Mouse (Mus musculus): ENCODE results near the gene Acp2. TPM values are rescaled to one million over a fixed set of nuclear protein-coding genes. Genes with fewer than 3 reads are reported as not detected.

Gene Acp2
- polyA plus RNA-seq, 1 experiment: 14.5 TPM

GRCm38 (mm10) chr2:91198888-91199287 is 3.8 kb upstream of the Acp2 start:
- Histone ChIP-seq H3K27ac (ENCODE audit: insufficient read depth, low read length) (no peak overlapping the region), H3K4me3 (ENCODE audit: low read depth, low read length) (no peak overlapping the region), H3K36me3 (ENCODE audit: control insufficient read depth, insufficient read depth, low read length, poor library complexity, severe bottlenecking) (no peaks in the 10 kb centered on the region), H3K9me3 (replicated peaks; ENCODE audit: control insufficient read depth, insufficient read depth, low read length, poor library complexity, severe bottlenecking) (no peaks in the 10 kb centered on the region), H3K4me1 (ENCODE audit: control insufficient read depth, insufficient read depth, low read length) (no peaks in the 10 kb centered on the region), H3K9ac (ENCODE audit: low read depth, poor library complexity, severe bottlenecking) (no peak overlapping the region), H3K27me3 (ENCODE audit: control insufficient read depth, insufficient read depth, low read length, poor library complexity, severe bottlenecking) (no peaks in the 10 kb centered on the region)
- TF ChIP-seq EP300 (IDR thresholded peaks at IDR 0.05; ENCODE audit: insufficient read depth, low read depth, low read length) (no peak), POLR2A (IDR thresholded peaks at IDR 0.05; ENCODE audit: insufficient read depth, low read length) (no peak), CTCF (IDR thresholded peaks at IDR 0.05; ENCODE audit: low read depth, low read length) (no peak)

- no peaks in the 10 kb centered on the region for H3K9me3 ChIP-seq (replicated peaks; ENCODE audit: control insufficient read depth, insufficient read depth, low read length, poor library complexity, severe bottlenecking)
- peaks cover 6% of the 10 kb centered on the region for H3K36me3 ChIP-seq (ENCODE audit: control insufficient read depth, insufficient read depth, low read length, poor library complexity, severe bottlenecking)
- H3K27ac ChIP-seq (ENCODE audit: insufficient read depth, low read length): no peak overlapping the region
- H3K4me3 ChIP-seq (ENCODE audit: low read depth, low read length): peak overlapping the region; percentile 88
- TF ChIP-seq EP300 (IDR thresholded peaks at IDR 0.05; ENCODE audit: insufficient read depth, low read depth, low read length) (no peak), CTCF (IDR thresholded peaks at IDR 0.05; ENCODE audit: low read depth, low read length) (no peak), POLR2A (IDR thresholded peaks at IDR 0.05; ENCODE audit: insufficient read depth, low read length) (no peak)
- no peaks in the 10 kb centered on the region for H3K4me1 ChIP-seq (ENCODE audit: control insufficient read depth, insufficient read depth, low read length)
- H3K9ac ChIP-seq (ENCODE audit: low read depth, poor library complexity, severe bottlenecking): peak overlapping the region; percentile 65
- H3K27me3 ChIP-seq (ENCODE audit: control insufficient read depth, insufficient read depth, low read length, poor library complexity, severe bottlenecking): no peaks in the 10 kb centered on the region
These were observed 429 bp downstream of the Acp2 start for GRCm38 (mm10) chr2:91202972-91203656.

GRCm38 (mm10) chr2:91206254-91206775 is 3.6 kb downstream of the Acp2 start:
- no peaks in the 10 kb centered on the region for H3K27me3 ChIP-seq (ENCODE audit: control insufficient read depth, insufficient read depth, low read length, poor library complexity, severe bottlenecking)
- TF ChIP-seq EP300 (IDR thresholded peaks at IDR 0.05; ENCODE audit: insufficient read depth, low read depth, low read length) (no peak), CTCF (IDR thresholded peaks at IDR 0.05; ENCODE audit: low read depth, low read length) (no peak), POLR2A (IDR thresholded peaks at IDR 0.05; ENCODE audit: insufficient read depth, low read length) (no peak)
- no peak overlapping the region for H3K4me3 ChIP-seq (ENCODE audit: low read depth, low read length)
- no peaks in the 10 kb centered on the region for H3K9me3 ChIP-seq (replicated peaks; ENCODE audit: control insufficient read depth, insufficient read depth, low read length, poor library complexity, severe bottlenecking)
- H3K36me3 ChIP-seq (ENCODE audit: control insufficient read depth, insufficient read depth, low read length, poor library complexity, severe bottlenecking): peaks cover 25% of the 10 kb centered on the region
- H3K27ac ChIP-seq (ENCODE audit: insufficient read depth, low read length): no peak overlapping the region
- H3K9ac ChIP-seq (ENCODE audit: low read depth, poor library complexity, severe bottlenecking): no peak overlapping the region
- H3K4me1 ChIP-seq (ENCODE audit: control insufficient read depth, insufficient read depth, low read length): no peaks in the 10 kb centered on the region

GRCm38 (mm10) chr2:91213311-91213710 is 10.6 kb downstream of the Acp2 start:
- H3K9ac ChIP-seq (ENCODE audit: low read depth, poor library complexity, severe bottlenecking): no peak overlapping the region
- no peaks in the 10 kb centered on the region for H3K27me3 ChIP-seq (ENCODE audit: control insufficient read depth, insufficient read depth, low read length, poor library complexity, severe bottlenecking)
- no peaks in the 10 kb centered on the region for H3K9me3 ChIP-seq (replicated peaks; ENCODE audit: control insufficient read depth, insufficient read depth, low read length, poor library complexity, severe bottlenecking)
- H3K27ac ChIP-seq (ENCODE audit: insufficient read depth, low read length): no peak overlapping the region
- peaks cover 31% of the 10 kb centered on the region for H3K36me3 ChIP-seq (ENCODE audit: control insufficient read depth, insufficient read depth, low read length, poor library complexity, severe bottlenecking)
- no peaks in the 10 kb centered on the region for H3K4me1 ChIP-seq (ENCODE audit: control insufficient read depth, insufficient read depth, low read length)
- no peak for TF ChIP-seq CTCF (IDR thresholded peaks at IDR 0.05; ENCODE audit: low read depth, low read length)
- no peak for TF ChIP-seq POLR2A (IDR thresholded peaks at IDR 0.05; ENCODE audit: insufficient read depth, low read length)
- TF ChIP-seq EP300 (IDR thresholded peaks at IDR 0.05; ENCODE audit: insufficient read depth, low read depth, low read length): no peak
- H3K4me3 ChIP-seq (ENCODE audit: low read depth, low read length): no peak overlapping the region

- H3K4me3 ChIP-seq (ENCODE audit: low read depth, low read length): no peak overlapping the region
- H3K27ac ChIP-seq (ENCODE audit: insufficient read depth, low read length): no peak overlapping the region
- no peaks in the 10 kb centered on the region for H3K9me3 ChIP-seq (replicated peaks; ENCODE audit: control insufficient read depth, insufficient read depth, low read length, poor library complexity, severe bottlenecking)
- H3K9ac ChIP-seq (ENCODE audit: low read depth, poor library complexity, severe bottlenecking): no peak overlapping the region
- peaks cover 7% of the 10 kb centered on the region for H3K36me3 ChIP-seq (ENCODE audit: control insufficient read depth, insufficient read depth, low read length, poor library complexity, severe bottlenecking)
- H3K4me1 ChIP-seq (ENCODE audit: control insufficient read depth, insufficient read depth, low read length): peaks cover 4% of the 10 kb centered on the region
- H3K27me3 ChIP-seq (ENCODE audit: control insufficient read depth, insufficient read depth, low read length, poor library complexity, severe bottlenecking): no peaks in the 10 kb centered on the region
- TF ChIP-seq POLR2A (IDR thresholded peaks at IDR 0.05; ENCODE audit: insufficient read depth, low read length) (no peak), CTCF (IDR thresholded peaks at IDR 0.05; ENCODE audit: low read depth, low read length) (no peak), EP300 (IDR thresholded peaks at IDR 0.05; ENCODE audit: insufficient read depth, low read depth, low read length) (no peak)
These were observed 14.3 kb downstream of the Acp2 start for GRCm38 (mm10) chr2:91217032-91217431.

GRCm38 (mm10) chr2:91220501-91220900 is 17.8 kb downstream of the Acp2 start:
- no peaks in the 10 kb centered on the region for H3K27me3 ChIP-seq (ENCODE audit: control insufficient read depth, insufficient read depth, low read length, poor library complexity, severe bottlenecking)
- H3K4me3 ChIP-seq (ENCODE audit: low read depth, low read length): no peak overlapping the region
- peaks cover 4% of the 10 kb centered on the region for H3K4me1 ChIP-seq (ENCODE audit: control insufficient read depth, insufficient read depth, low read length)
- no peaks in the 10 kb centered on the region for H3K9me3 ChIP-seq (replicated peaks; ENCODE audit: control insufficient read depth, insufficient read depth, low read length, poor library complexity, severe bottlenecking)
- H3K9ac ChIP-seq (ENCODE audit: low read depth, poor library complexity, severe bottlenecking): no peak overlapping the region
- peak overlapping the region; percentile 25; the same call in 1 of the 2 replicates for H3K27ac ChIP-seq (ENCODE audit: insufficient read depth, low read length)
- TF ChIP-seq CTCF (IDR thresholded peaks at IDR 0.05; ENCODE audit: low read depth, low read length) (no peak), EP300 (IDR thresholded peaks at IDR 0.05; ENCODE audit: insufficient read depth, low read depth, low read length) (no peak), POLR2A (IDR thresholded peaks at IDR 0.05; ENCODE audit: insufficient read depth, low read length) (no peak)
- H3K36me3 ChIP-seq (ENCODE audit: control insufficient read depth, insufficient read depth, low read length, poor library complexity, severe bottlenecking): no peaks in the 10 kb centered on the region; the same call in 1 of the 2 replicates
